Mouse (Mus musculus): Measurements from ENCODE around the gene Bricd5.

Gene Bricd5

DNA sequence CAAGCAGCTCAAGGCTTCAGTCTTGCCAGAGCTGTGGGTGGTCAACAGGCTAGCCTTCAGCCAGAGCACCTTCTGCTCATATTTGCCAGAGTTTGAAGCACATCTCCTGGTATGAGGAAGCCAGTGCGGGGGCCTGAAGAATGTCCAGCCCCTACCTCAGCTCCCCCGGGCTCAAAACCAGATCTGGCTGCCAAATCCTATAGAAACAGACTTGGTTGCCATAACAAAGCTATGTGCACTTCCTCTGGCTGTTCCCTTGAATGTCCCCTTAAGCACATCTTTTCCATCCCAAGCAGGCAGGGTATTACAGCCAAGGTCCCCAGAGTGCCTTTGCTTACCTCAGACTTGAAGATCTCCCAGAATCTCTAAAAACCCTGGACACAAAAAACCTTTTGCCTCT lies 51.0 kb downstream of the Bricd5 start:
- no peak for DNase-seq (ENCODE audit: low read depth, low spot score)
